Mouse (Mus musculus) hematopoietic stem cell, adult 5-6 weeks (primary cell): ENCODE data around the gene Zdhhc8. TPM values are rescaled to one million over a fixed set of nuclear protein-coding genes. Genes with fewer than 3 reads are reported as not detected.

Experiments used
- ATAC-seq, 2 experiments: fragments of 125-278 bp in 1 of 2; replicated peaks in 1 of 2; 2 replicates each; pipeline ENCODE4 v1.8.0; 2016 to 2017; ENCODE audit warnings: inconsistent platforms in 2 of 2, mild to moderate bottlenecking in 2 of 2, moderate number of reproducible peaks in 2 of 2, low read depth in 1 of 2, moderate TSS enrichment in 1 of 2; ENCODE audit not compliant: low FRiP score in 2 of 2, poor library complexity in 2 of 2, severe bottlenecking in 2 of 2, insufficient read depth in 1 of 2, low TSS enrichment in 1 of 2
- total RNA-seq: library from RNA; stranded (forward); fragments of 172-1452, 232-1000 nt; gene quantifications from 2 replicates; pipeline ENCODE4 v1.2.3, GENCODE M21; 2017

The Zdhhc8 gene
- total RNA-seq, 1 experiment from 2014 or later: 9.6 TPM

GRCm38 (mm10) chr16:18233919-18234670 is 841 bp downstream of the Zdhhc8 start:
- no peak for ATAC-seq

- ATAC-seq: peak in 1 of 2 experiments; percentile 47; a peak in 1 of 4 replicates
These were observed 1.5 kb downstream of the Zdhhc8 start for GRCm38 (mm10) chr16:18233451-18233850.

DNA sequence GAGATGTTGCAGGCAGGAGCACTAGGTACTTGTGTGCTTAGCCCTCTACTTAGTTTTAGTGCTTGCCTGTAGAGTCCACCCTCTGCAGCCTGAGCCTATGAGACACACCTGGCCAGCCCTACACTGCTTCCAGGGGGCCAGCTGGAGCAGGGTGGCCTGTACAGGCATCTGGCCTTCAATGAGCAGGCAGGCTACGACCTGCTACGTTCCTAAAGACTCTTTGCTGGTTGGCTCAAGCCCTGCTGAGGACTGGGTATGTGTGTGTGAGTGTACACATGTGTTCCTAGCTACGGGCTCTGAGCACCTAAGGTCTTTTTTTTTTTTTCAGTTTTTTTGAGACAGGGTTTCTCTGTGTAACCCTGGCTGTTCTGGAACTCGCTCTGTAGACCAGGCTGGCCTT is 3.5 kb downstream of the Zdhhc8 start:
- no peak for ATAC-seq

DNA sequence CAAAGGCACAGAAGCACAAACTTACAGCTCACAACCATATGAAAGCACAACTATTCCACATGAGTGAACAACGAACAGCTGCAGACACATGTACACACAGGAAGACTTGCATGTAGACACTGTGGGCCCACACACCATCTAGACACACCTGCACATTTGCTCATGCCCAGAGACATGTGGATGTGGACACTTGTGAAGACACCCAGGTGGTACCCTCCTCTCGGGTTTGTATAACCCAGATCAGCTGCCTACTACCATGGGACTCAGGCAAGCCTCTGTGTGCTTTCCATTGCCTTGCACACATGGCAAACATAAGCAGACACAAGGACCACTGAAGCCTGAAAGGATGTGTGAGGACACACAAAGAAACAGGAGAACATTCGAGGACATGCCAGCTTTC is 3.9 kb downstream of the Zdhhc8 start:
- no peak for ATAC-seq

DNA sequence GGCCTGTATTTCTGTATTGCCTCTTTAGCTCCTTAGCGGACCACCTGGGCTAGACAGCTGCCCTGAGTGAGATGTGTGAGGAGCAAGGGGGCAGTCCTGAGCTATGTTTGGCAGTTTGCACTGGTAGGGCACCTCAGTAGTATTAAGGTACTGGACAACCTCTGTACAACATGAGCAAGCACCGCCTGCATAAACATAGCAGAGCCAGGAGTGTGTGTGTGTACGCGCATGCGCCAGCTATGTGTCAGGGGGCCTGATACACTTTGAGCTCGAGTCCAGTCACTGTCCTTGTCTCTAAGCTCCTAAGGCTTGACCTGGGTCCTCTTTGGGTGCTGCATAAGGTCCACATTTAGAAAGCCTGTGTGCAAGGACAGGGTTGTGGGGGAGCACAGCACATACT is 4.3 kb downstream of the Zdhhc8 start:
- no peak for ATAC-seq

DNA sequence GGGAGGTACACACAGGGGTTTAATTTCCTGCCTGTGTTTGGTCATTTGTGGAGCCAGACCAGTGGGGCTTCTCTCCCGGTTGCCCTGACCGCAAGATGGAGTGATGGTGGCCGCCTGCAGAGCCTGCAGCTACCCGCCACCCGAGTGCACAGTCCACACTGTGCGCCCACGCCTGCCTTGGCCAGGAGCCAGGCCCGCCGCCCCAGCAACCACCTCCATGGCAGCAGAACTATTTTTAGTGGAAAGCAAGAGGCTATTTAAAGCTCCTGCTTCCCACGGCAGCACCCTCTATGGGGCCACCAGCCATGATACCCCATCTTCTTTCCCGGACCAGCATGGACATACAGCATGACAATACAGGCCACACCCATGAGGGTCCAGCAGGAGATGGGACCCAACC is 5.3 kb downstream of the Zdhhc8 start:
- ATAC-seq: no peak

DNA sequence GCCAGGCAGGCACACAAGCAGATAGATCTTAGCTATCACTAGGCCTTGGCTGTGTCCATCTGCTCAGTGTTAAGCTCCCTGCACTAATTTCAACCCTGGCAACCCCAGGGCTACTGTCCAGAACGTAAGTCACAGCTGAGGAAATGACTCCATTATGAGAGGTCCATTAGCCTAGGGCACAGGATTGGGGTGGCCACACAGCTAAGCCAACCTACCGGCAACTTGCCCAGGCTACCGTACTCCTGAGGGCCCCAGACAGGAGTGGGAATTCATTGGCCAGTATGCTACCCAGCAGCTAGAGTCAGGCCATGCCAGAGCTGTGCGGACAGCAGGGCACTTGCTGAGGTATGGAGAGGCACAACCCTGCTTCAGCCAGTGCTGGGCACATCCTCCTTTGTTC is 6.1 kb downstream of the Zdhhc8 start:
- ATAC-seq: no peak

DNA sequence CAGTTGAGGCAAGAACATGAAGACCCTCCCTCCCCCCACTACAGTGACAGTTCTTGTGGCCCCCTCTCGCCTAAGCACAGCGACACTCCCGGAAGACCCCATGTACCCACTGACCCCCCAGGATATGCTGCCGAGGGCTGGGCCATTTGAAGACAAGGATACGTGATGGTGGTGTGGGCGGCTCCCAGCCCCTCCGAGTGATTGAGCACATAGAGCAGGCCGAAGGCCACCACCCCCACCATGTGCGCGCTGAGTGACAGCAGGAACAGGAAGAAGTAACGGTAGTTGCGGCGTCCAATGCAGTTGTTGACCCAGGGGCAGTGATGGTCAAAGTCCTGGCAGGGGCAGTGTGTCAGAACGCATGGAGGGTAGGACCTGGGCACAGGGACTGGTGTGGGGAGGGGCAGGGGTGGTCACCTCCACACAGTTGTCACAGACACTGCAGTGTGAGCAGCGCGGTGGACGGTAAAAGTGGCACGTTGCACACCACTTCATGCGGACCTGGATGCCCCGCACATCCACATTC is 7.0 kb downstream of the Zdhhc8 start:
- ATAC-seq: no peak

GRCm38 (mm10) chr16:18227187-18227586 is 7.7 kb downstream of the Zdhhc8 start:
- no peak for ATAC-seq

GRCm38 (mm10) chr16:18222188-18222587 is 12.7 kb downstream of the Zdhhc8 start:
- ATAC-seq: no peak

- no peak for ATAC-seq
These were observed 13.4 kb downstream of the Zdhhc8 start for GRCm38 (mm10) chr16:18221543-18221898.

GRCm38 (mm10) chr16:18220856-18221542 is 13.9 kb downstream of the Zdhhc8 start:
- ATAC-seq: no peak

- peak; percentile 44 to 76 for ATAC-seq
These were observed 14.9 kb downstream of the Zdhhc8 start for GRCm38 (mm10) chr16:18220001-18220400.

- ATAC-seq: no peak
These were observed 16.3 kb downstream of the Zdhhc8 start for GRCm38 (mm10) chr16:18218580-18218996.

DNA sequence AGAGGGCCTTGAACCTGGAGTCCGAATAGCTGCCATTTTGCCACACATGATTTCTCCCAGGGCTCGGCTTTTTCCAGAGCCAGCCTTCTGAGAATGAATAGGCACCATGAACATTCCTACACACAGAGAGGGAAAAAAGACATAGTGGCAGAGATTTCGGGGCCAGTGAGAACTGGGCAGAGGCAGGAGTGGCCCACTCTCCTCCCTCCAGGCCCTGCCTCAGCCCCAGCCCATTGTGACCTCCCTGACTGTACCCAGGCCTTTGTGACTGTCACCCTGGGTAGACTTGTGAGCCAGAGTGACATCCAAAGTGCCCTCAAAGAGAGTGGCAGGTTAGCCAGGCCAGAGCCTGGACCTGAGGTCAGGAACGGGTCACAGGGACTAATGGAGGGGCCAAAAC is 17.4 kb downstream of the Zdhhc8 start, which contains the start of gene Ccdc188:
TSS of gene Ccdc188 (plus strand) at position 301 of the 400 bp plus-strand sequence.
- ATAC-seq: no peak

- ATAC-seq: no peak
These were observed 20.1 kb downstream of the Zdhhc8 start for GRCm38 (mm10) chr16:18214858-18215257.

DNA sequence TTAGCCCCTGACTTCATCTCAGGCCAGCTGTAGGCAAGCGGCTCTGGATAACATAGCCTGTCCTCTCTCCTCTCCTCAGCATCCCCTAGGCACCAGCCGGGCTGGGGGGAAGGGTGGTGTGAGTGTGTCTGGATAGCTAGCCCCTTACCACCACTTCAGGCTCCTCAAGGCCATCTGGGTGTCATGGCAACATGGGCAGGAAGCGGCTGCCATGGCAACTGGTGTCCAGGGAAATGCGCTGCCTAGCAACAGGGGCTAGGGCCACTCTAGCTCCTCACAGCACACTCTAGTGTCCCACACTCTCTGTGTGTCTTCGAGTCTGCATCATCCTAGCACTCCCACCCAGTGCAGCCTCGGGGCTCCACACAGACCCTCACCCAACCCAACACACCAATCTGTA is 21.2 kb downstream of the Zdhhc8 start:
- no peak for ATAC-seq

- peak; percentile 50 to 62 for ATAC-seq
These were observed 23.3 kb downstream of the Zdhhc8 start for GRCm38 (mm10) chr16:18211417-18212171.
